Mouse (Mus musculus): ENCODE results near the gene Tns1.

The Tns1 gene

DNA sequence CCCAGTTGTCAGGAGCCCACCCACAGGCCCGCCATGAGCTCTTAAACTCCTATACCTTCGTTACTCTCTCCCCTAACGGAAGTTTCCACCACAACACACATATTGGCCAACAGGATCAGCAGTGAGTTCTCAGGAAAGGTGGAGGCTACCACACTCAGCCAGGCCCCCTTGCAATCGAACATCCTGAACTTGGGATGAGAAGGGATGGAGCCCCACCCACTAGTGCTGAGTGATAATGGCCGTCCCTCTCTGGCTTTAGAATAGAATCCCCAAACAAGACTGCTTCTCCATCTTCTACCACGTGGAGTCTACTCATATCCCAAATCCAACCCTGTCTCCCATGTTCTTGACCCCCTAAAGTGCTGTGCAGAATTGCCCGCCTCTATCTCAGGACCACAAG, 131.0 kb downstream of the Tns1 start:
- CTCF ChIA-PET, result no interaction called here

DNA sequence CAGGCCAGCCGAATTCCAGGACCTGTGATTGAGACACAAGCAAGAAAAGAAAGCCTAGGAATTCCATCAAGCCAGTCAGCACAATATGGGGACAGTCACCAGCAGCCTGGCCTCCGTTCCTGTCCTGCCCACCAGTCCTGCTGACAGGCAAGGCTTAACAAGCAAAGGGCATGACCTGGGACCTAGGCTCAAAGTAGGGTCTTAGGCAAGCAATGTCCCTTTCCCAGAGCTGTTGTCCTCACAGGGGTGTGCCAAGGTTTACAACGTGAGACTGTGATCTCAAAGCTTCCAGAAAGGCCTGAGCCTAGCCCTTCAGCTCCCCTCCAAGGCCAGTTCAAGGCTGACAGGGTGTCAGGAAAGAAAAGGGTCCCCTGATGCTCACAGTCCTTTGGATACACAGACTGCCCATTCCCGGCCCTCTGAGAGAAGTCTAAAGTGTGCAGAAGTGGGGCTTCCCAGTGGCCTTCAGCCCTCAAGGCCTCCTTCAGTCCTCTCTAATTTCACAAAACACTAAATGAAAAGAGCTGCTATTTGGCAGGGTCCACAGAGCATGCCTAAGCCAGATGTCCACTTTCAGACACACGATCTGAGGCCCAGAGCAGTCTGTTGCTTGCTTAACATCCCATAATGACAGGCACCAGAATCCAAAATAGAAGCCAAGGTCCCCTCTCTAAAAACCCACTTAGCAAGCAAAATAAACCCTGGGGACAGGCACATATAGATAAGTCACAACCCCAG, 131.9 kb downstream of the Tns1 start:
- CTCF ChIA-PET, result no interaction called here

DNA sequence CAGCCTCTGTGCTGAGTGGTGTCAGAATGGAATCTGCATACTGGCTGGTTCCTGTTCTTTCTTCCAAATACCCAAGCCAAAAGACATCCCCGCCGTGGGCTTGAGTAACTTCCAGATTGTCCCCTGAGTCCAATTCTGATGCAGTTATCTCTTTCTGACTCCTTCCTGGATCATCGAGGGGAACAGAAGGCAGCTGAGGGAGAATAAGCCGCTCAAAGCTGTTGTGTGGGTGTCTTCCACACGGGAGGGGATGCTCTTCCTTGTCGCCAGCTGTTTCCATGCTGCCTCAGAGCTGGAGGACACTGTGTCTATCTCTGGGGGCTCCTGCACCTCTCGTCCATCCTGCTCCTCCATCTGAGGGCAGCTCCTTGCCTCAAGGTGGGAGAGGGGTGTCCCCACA, 133.0 kb downstream of the Tns1 start:
- CTCF ChIA-PET, result interaction anchor here (0.6 kb wide), 1 partner anchor 238 kb away, joined by 3 read pairs; no protein-coding TSS in a partner anchor

DNA sequence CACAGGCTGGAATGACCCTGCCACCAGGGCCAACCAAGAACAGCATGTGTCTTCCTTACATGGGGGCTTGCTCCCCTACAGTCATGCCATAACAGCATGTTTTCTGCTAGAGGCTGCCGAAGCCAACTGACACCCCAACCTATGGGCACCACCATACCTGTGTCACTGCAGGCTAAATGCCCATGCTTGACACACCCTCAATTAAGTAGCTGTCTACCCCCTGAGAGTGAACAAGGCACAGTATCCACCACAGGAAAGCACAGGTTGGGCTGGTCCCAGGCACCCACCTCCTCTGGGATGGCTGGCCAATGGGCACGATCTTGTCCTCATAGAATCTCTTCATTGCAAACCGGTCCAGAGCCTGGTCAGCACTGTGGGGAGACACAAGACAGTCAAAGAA, 134.2 kb downstream of the Tns1 start:
- CTCF ChIA-PET, result no interaction called here

DNA sequence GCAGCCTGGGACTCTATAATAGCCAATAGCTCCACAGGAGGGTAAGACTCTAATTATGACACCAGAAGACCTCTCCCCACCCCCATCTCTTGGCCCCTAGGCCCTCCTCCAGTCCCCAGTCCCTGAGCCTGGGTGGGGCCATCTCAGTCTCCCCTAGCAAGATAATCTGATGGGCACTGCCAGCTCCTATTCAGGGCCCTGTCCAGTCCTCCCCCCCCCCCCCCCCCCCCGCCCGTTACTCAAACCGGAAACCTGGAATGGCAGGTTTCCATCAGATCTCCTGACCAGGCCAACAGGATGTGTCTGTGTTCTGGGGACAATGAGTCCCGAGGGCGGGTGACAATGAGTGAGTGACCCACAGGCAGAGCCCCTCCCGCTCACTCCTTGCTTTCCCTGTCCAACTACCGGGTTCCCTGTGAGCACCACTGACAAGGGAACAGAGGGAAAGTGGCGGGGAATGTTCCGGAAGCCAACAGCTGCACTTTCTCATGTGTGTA, 136.5 kb downstream of the Tns1 start:
- CTCF ChIA-PET, result interaction anchor here (0.6 kb wide), 1 partner anchor 465 kb away, joined by 4 read pairs; no protein-coding TSS in a partner anchor

DNA sequence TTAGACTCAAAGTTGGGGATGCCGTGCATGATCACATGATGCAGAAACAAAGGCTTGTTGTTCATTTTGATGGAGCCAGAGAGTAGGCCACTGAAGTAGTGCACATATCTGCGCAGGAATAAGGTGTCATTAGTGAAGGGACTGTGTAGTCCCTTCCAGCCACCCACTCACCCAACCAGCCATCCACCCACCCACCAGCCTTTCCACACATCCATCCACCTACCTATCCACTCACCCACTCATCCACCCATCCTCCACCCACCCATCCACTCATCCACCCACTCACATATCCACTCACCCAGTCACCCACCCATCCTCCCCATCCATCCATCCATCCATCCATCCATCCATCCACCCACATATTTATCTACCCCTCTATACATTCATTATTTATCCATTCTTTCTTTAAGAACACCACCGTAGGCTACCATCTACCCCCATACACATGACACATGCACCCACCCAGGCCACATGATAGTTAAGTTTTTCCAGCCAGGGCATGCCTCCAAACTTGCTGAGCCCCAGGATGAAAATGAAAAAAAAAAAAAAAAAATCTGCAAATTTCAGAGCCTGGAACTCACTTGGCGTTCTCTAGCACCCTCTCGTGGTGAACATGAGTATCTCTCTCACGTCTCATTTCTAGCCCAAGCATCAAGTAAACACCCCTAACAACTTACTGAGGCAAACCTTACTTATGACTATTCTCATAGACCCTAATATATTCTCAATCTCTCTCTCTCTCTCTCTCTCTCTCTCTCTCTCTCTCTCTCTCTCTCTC, 137.8 kb downstream of the Tns1 start:
- CTCF ChIA-PET, result no interaction called here

DNA sequence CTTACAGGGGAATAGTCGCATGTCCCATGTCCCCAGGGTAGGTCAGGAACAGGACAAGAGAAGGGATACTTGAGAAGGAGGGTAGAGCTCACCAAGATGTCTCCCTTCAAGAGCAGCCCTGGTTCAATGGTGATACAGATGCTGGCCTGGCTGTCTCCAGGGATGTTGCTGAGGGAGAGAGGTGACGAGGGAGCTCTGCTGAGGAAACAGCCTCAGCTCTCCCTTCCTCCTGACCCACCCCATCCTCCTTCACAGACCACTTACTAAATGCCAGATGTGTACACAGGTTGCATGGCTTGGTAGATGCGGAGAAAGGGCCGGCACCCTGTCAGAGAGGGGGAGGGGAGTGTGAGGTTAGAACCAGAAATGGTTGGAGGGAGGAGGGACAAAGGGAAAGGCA, 138.6 kb downstream of the Tns1 start:
- CTCF ChIA-PET, result no interaction called here

DNA sequence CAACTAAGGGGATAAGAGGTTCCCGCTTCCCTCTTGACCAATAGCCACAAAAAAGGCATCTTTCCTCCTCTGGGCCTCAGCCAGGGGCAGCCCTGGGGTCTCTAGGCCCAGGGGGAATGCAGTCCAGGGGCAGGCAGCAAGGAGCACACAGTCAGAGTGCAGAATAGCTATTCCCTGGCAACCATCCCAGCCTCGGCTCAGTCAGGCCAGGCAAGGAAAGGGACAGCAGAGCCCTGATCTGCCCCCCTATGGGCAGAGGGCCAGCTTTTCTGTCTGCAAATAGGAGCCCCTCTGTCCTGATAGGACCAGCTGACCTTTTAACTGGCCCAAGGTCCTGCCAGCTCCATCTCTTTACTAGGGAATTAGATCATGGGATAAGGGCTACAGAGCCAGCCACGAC, 145.0 kb downstream of the Tns1 start:
- CTCF ChIA-PET, result no interaction called here

DNA sequence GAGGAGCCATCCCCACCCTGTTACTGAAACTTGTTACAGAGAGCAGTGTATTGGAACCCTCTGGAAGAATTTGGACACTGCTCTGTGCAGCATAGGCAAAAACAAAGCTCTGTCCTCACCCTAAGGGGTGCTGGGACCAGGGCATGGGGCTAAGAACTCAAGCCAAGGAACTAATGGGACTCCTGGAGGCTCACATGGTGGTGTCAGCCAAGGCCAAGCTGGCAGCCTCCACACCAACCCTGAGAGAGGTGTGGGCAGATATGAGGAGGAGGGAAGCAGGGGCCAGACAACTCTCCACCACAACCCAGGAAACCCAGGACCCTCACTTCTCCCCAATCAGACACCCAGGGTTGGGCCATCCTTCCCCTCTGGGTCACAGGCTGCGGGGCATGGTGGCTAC, 145.7 kb downstream of the Tns1 start:
- CTCF ChIA-PET, result no interaction called here

DNA sequence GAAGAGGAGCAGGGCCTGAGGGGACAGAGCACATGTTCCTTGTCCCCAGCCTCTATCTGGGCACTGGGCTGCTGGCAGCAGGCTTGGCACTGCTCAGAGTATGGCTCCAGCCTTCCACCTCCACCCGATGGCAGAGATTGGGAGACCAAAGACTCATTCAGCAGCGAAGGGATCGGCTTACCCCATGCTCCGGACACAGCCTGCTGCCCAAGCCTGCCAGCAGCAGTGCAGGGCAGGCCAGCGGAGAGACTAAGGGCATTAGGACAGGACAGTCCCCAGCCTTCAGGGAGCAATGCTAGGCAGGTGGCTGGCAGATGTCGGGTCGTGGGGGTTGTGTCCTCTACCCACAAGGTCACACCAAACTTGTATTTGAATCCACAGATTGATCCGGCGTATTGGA, 150.3 kb downstream of the Tns1 start:
- CTCF ChIA-PET, result no interaction called here

DNA sequence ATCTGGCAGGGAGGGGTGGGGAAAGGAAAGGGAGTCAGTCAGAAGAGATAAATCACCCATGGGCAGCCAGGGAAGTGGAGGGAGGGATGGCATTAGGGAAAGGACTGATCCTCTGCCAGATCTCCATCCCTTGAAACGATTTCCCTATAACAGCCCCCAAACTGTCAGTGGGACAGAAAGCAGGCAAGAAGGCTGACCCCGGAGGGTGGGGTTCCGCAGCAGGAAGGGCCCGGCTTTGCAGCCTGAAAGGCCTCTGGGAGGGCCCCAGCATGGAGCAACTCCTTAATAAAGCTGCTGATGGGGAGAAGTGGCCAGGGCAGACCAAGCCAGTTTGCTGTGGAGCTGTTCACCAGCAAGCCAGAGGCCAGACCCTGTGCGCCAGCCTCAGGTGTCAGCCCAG, 151.5 kb downstream of the Tns1 start:
- CTCF ChIA-PET, result no interaction called here

DNA sequence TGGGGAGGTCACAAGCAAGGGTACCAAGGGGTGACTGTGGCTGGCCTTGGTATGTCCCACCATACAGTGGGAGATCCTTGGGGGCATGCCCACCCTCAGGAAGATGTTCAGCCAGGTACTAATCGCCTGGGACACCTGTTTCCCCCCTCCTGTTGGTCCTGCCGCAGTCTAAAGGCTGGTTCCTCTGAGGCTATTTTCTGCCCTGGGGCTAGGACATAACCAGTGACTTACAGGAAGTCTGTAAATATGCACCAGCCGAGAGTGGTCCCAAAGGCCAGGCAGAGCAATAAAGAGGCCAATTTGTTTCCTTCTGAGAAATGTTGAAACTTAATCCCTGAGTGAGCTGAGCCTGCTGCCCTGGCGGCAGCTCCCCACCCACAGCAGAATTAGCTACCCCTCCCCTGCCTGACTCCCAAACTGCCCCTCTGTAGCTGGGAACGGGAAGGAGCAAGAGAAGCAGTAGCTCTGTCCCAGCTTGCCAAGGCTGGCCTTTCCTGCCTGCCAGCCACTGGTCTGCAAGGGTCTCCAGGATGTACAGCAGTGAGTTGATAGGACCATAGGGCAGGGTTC, 154.0 kb downstream of the Tns1 start:
- CTCF ChIA-PET, result no interaction called here

DNA sequence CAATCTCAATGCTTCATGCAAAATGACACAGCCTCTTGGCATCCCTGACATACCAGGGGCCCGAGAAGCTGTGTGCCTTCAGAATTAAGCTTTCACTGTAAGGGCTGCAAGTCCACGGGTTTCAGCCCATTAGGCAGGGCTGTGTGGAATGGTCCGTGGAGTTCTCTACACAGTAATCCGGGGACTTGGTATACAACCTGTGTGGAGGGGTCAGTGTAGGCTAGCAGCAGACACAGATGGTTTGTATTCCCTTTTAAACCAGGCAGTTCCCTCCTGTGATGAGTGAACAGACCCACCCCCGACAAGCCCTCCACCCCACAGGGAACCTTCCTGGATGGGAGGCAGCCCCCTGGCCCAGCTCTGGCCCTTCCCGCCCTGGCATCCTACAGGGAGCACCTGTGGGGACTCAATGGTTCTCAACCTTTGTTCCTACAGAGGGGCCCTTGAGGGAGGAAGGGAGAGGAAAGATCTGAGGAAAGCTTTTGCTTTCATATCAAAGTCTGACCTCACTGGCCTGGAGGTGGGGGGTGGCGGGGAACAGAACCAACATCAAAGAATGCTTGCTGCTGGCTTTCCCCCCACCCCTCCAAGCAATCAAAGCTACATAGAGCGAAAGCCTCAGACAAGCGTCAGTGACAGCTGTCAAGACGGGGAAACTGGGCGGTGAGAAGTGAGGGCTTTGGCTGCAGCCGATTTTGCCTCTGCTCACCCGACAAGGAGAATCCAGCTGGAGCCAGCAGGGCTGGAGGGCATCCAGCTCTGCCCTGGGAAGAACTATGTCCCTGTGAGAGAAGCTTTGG, 155.3 kb downstream of the Tns1 start:
- CTCF ChIA-PET, result no interaction called here

DNA sequence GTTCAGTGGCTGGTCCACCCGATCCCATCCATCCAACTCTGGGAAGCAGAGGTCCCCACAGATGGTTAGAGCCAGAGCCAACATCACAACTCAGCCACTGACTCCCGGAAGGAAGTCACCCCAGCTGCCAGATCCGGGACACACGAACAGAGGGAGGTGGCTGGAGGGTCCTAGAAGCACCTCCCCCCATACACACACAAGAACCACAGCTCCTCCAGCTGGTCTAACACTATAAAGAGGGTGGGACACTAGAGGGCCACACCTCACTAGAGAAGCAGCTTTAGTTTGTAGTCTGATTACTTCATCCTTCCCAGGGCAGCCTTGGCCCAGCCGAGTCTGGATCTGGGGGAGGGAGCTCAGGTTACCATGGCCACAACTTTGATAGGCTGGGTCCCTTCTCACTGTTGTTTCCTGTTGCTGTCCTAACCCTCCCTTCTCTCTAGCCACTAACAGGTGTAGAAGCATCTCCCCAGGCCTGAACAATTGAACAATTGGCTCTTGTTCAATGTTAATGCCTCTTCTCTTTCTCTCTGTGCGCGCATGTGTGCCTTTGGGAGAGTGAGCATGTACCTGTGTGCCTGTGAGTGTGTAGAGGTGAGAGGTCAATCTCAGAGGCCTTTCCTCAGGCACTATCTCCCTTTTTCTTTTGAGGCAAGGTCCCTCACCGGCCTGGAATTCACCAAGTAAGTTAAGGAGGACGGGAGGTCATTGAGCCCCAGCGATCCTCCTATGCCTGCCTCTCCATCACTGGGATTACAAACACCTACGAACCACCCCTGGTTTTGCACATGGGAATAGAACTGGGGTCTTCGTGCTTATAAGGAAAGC, 157.6 kb downstream of the Tns1 start:
- CTCF ChIA-PET, result no interaction called here

DNA sequence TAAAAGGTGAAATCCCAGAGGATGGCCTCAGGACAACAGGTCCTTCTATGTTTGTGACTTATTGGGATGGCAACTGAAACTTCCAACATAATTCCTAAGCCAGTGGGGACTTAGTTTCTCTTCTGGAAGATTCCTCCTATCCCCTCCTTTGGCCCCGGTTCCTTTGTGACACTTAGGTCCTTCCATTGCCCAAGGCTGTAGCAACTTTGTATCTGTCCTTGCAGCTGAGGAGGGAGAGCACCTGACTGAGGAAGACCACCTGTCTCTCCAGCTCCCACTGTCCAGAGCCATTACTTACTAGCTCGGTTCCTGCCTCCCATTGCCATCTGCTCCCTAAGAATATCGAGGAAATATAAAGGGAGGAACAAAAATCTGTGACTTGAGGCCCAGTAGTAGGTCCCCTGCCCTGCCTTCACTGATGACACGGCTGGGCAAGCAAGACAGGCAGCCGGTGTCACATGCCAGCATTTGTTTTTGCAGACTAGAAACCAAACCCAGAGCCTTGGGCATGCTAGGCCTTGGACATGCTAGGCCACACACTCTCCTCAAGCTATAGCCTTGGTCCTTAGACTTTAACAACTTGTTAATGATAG, 160.0 kb downstream of the Tns1 start:
- CTCF ChIA-PET, result no interaction called here

DNA sequence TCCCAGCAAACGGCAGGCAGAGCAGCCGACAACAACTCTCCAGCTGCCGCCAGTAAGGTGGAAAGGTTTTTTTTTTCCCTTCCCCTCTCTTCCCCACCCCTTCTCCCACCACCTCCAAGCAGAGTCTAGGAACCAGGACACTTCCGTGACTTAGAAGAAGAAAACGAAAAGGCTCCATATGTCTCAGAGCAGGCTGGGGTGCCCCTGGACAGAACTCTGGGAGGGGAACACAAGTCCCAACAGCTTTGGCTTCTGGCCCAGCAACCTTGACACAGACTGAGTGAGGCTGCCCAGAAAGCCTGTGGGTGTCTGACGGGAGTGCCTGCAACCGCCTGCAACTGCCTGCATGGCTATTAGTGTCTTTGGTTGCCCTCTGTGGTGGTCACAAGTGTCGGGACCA, 160.6 kb downstream of the Tns1 start:
- CTCF ChIA-PET, result no interaction called here

DNA sequence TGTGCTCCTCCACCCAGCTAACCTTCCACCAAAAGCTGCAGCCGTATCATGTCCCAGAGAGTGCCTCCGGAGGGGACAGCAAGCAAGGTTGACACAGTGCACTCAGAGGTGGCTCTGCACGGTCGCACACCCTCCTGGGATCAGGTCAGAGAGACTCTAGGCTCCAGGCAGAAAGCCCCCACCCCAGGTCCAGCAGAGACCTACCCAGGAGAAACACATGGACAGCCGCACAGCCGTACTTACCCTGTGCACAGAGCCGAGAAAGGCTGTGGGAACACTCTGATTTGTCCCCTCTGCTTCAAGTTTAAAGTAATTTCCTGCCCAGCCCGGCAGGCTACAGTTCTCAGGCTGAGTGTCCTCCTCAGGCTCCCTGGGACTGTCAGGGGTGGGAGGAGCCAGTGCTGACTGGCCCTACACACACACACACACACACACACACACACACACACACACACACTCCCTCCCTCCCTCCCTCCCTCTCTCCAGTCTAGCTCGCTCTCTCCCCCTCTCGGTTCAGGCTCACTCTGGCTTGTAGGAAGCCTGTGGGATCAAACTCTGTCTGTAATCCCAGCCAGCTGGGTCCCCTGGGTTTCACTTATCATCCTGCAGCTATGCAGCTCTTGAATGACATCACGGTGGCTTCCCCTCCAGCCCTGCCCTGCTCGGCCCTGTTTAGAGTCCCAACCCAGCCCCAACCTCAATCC, 161.4 kb downstream of the Tns1 start:
- CTCF ChIA-PET, result no interaction called here

DNA sequence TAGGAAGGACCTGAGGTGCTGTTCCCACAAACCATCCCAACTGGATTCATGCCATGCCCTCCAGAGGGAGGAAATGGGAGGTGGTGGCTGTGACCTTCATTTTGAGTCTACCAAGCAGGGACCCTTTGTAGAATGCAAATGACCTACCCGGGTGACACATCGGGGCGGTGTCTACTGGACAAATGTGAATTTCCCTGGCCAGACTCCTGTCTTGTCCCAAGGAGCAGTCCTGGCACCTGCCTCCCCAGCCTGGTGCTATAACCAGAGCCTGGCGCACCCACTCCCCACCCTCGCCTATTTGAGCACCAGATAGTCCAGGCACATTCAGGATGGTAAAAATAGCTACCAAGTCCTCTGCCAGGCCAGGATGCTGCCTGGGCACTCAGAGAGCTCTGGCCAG, 162.2 kb downstream of the Tns1 start:
- CTCF ChIA-PET, result no interaction called here

DNA sequence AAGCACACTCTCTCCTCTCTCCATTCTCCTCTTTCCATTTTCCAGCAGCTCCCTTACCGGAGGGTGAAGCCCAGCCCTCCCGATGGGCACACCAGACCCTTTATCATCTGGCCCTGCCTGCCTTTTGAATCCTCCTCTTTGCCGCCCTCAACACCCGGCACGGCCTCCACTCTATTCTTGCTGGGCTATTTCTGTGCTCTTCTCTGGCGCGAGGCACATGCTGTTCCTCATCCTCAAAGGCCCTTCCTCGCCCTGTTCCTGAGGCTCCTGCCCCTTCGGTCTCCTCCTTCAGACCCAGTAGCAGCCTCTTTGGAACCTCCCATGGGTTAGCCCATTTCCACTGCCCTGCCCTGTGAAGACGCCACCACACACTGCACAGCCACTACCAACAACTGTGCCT, 164.5 kb downstream of the Tns1 start:
- CTCF ChIA-PET, result no interaction called here

DNA sequence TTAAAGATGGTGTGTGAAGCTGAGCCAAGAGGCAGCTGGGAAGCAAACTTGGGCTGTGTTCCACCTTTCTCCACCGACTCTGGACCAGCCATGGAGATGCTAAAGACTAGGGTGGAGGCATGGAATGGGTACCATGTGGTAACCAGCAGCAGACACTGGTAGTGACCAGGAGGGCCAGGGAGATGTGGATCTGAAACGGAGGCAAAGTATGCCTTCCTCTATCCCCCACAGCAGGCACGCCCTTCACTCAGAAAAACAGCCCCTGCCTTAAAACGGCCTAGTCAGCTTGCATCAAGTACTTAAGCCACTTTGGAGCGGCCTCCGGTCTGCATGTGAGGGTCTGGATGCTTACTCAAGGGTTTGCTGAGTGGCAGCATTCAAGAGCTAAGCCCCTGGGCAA, 164.9 kb downstream of the Tns1 start:
- CTCF ChIA-PET, result no interaction called here
